Mouse (Mus musculus) megakaryocyte, embryonic 14.5 days (primary cell): ENCODE results near the gene Hnrnpa0.

Source experiments
- FLI1 ChIP-seq: IDR thresholded peaks from 2 replicates; pipeline ENCODE4 v1.6.1; 2012; ENCODE audit warnings: low read length, inconsistent platforms, mixed read lengths
- GATA1 ChIP-seq: IDR thresholded peaks from 3 replicates; pipeline ENCODE4 v1.6.1; 2012; ENCODE audit warnings: mixed read lengths, low read length, inconsistent platforms, borderline replicate concordance

- TF ChIP-seq GATA1, result no peak
- no peak for TF ChIP-seq FLI1
These were observed 1.4 kb upstream of the Hnrnpa0 start for GRCm38 (mm10) chr13:58129687-58130246.
